Mouse (Mus musculus) erythroblast, embryonic 14.5 days (primary cell): ENCODE measurements around the gene Chrna9.

Experiments used
- GATA1 ChIP-seq: IDR thresholded peaks from 2 replicates; pipeline ENCODE4 v1.6.1; 2012; ENCODE audit warnings: low read length, inconsistent platforms, mixed read lengths
- TAL1 ChIP-seq: IDR thresholded peaks from 3 replicates; pipeline ENCODE4 v1.6.1; 2012; ENCODE audit warnings: low read length, inconsistent platforms, mixed read lengths

DNA sequence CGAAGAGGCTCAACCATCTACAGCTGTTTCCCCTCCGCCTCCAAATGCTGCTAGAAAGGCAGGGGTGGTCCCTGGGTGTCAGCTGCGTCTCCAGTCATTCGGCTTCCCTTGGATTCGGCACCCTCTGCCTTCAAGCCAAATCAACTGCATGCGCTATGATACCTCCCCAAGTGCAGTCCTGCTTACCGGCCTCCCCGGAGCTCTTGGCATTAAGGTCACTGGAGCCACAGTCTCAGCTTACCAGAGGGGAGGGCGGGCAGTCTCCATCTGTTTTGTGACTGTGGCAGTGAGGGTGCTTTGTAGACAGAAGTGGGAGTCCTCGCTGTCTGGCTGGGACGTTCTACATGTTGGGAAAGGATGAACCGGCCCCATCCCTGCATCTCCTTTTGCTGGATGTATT lies 32.4 kb downstream of the Chrna9 start:
- no peak for TF ChIP-seq GATA1
- TF ChIP-seq TAL1 = no peak
